Mouse (Mus musculus) MEL (cell line): ENCODE measurements around the gene Nqo2.

Experiments
- CHD1 ChIP-seq: IDR thresholded peaks from 2 replicates; pipeline ENCODE4 v1.6.1; 2012; ENCODE audit warnings: low read depth, mild to moderate bottlenecking, inconsistent platforms, low read length, improper control_type of control experiment
- CTCF ChIP-seq, 3 experiments: IDR thresholded peaks in 2 of 3; conservative IDR thresholded peaks in 1 of 3; 2 replicates each; pipeline ENCODE4 v1.5.1; 2011 to 2012; ENCODE audit warnings: low read length in 3 of 3, low read depth in 2 of 3, mild to moderate bottlenecking in 2 of 3, improper control_type of control experiment in 1 of 3, inconsistent platforms in 1 of 3, mixed read lengths in 1 of 3, moderate library complexity in 1 of 3; ENCODE audit not compliant: control insufficient read depth in 1 of 3, insufficient read depth in 1 of 3, poor library complexity in 1 of 3, severe bottlenecking in 1 of 3
- MAZ ChIP-seq: IDR thresholded peaks from 2 replicates; pipeline ENCODE4 v1.6.1; 2012; ENCODE audit warnings: low read depth, mild to moderate bottlenecking, inconsistent platforms, low read length, improper control_type of control experiment
- ZMIZ1 ChIP-seq: IDR thresholded peaks from 2 replicates; pipeline ENCODE4 v1.6.1; 2012; ENCODE audit warnings: low read depth, mild to moderate bottlenecking, inconsistent platforms, low read length, improper control_type of control experiment, moderate library complexity
- ZNF384 ChIP-seq: IDR thresholded peaks from 2 replicates; pipeline ENCODE4 v1.6.1; 2012; ENCODE audit warnings: low read depth, mild to moderate bottlenecking, inconsistent platforms, low read length, improper control_type of control experiment

- TF ChIP-seq CTCF (IDR thresholded peaks at IDR 0.05 in 2 of 3, conservative IDR thresholded peaks at IDR 0.05 in 1 of 3; ENCODE audit: control insufficient read depth in 1 of 3, insufficient read depth in 1 of 3, low read depth in 2 of 3, low read length in 3 of 3, poor library complexity in 1 of 3, severe bottlenecking in 1 of 3) = no peak
- TF ChIP-seq CHD1 = no peak
- no peak for TF ChIP-seq MAZ
- TF ChIP-seq ZNF384 = no peak
- no peak for TF ChIP-seq ZMIZ1
Observed at GRCm38 (mm10) chr13:33934743-33935142, 29.7 kb upstream of the Nqo2 start.
